Mouse (Mus musculus) liver, postnatal 0 days (tissue): ENCODE measurements around the gene Dcst2.

Experiments
- CTCF ChIP-seq: sonication (generic); IDR thresholded peaks from 2 replicates; pipeline ENCODE4 v1.5.1; 2016; ENCODE audit warnings: antibody characterized with exemption, low read depth
- EP300 ChIP-seq: IDR thresholded peaks from 2 replicates; pipeline ENCODE4 v1.6.1; 2016; ENCODE audit warnings: antibody characterized with exemption, low read depth, mild to moderate bottlenecking

DNA sequence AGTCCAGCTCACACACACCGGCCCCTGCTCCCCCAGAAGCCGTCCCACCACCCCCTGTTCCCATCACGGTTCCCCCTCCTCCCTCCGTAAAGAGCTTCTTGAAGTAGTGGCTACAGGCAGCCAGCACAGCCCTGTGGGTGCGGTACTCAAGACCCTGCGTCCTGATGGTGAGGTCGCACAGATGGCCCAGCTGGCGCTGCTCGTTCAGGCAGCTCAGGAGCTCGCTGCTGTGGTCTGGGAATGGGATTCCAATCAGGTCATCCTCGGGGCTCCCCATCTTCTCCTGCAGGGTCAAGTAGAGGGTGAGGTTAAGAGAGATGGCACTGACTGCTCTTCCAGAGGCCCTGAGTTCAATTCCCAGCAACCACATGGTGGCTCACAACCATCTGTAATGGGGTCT lies 19.5 kb downstream of the Dcst2 start:
- TF ChIP-seq CTCF (no peak), EP300 (no peak)
